Mouse (Mus musculus): ENCODE measurements around the gene Kif1a. TPM values are rescaled to one million over a fixed set of nuclear protein-coding genes. Genes with fewer than 3 reads are reported as not detected.

Kif1a gene
- polyA plus RNA-seq, 1 experiment from 2014 or later: 272 TPM

DNA sequence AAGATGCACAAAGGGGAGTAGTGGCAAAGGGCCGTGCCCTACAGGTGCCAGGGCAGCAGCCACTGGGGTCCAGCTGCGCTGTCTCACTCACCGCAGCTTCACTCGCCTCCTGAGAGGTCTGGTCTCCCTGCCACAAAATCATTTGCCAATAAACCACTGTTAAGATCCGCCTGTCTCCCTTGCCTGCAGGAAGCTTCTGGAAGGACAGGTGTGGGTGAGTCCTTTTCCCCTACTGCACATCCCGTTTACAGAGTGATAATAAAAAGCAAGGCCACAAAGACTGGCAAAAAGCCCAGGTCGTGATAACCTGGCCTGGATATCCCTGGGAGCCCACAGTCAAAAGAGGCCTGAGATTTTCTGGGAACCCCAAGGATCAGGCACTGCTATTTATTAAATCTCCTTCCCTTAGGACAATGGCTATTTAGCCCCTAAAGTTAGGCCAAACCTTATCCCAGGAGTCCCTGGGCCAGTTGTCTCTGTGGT is 89.6 kb downstream of the Kif1a start:
- H3K36me3 ChIP-seq: peaks cover 17% of the 10 kb centered on the region
- ATAC-seq: no peak
- WGBS: 83% methylated on average over 7 of the region's 7 CpGs
- H3K27ac ChIP-seq: no peak overlapping the region
- no peaks in the 10 kb centered on the region for H3K4me1 ChIP-seq (replicated peaks)
- H3K4me2 ChIP-seq (replicated peaks): no peak overlapping the region
- H3K27me3 ChIP-seq: no peaks in the 10 kb centered on the region
- no peak overlapping the region for H3K9ac ChIP-seq (replicated peaks)
- no peak overlapping the region for H3K4me3 ChIP-seq (replicated peaks)
- no peaks in the 10 kb centered on the region for H3K9me3 ChIP-seq

DNA sequence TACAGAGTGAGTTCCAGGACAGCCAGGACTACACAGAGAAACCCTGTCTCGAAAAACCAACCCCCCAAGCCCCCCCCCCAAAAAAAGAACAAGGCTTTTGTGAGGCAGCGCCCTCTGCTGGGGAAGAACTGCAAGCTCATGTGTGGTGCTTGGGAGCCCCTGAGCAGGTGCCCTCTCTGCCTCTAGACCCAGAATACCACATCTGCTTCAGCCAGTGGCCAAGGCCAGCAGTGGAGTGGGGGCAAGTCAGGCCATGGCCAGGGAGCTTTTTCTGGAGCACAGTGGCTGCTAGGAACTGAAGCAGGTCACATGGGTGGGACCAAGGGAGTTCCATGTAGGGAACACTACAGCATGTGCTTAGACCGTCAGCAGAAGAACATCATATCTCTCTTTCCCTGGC is 91.0 kb downstream of the Kif1a start:
- no peak overlapping the region for H3K4me3 ChIP-seq (replicated peaks)
- WGBS: 32% methylated on average over 3 of the region's 3 CpGs
- H3K36me3 ChIP-seq: 0 out of 2 replicates have a peak, but pooled peaks cover 4% of the 10 kb centered on the region
- no peaks in the 10 kb centered on the region for H3K4me1 ChIP-seq (replicated peaks)
- peak; percentile 26; the same call in 1 of the 2 replicates for ATAC-seq
- H3K27me3 ChIP-seq: no peaks in the 10 kb centered on the region
- H3K4me2 ChIP-seq (replicated peaks): no peak overlapping the region
- H3K9ac ChIP-seq (replicated peaks): no peak overlapping the region
- no peak overlapping the region for H3K27ac ChIP-seq
- no peaks in the 10 kb centered on the region for H3K9me3 ChIP-seq

DNA sequence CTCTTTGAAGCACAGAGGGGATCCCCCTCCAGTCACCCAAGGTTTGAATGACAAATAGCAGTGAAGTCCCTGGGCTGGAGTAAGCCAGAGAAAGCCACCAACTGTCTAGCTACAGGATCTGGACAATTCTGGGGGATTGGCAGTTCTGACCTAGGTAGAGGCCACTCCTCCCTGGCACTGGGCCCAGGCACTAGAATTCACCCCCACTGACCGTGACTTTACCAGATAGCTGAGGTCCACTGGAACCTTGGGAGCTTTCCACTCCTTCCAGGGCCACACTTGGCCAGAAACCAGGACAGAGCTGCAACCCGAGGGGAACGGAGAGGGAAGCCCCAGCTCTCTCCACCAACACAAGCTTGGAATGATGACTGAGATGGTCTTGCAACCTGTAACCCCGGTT is 92.6 kb downstream of the Kif1a start:
- H3K36me3 ChIP-seq: no peaks in the 10 kb centered on the region
- H3K4me2 ChIP-seq (replicated peaks): no peak overlapping the region
- H3K9ac ChIP-seq (replicated peaks): no peak overlapping the region
- no peak for ATAC-seq
- WGBS: 81% methylated on average over 4 of the region's 4 CpGs
- H3K4me1 ChIP-seq (replicated peaks): no peaks in the 10 kb centered on the region
- H3K9me3 ChIP-seq: no peaks in the 10 kb centered on the region
- H3K27ac ChIP-seq: no peak overlapping the region
- no peaks in the 10 kb centered on the region for H3K27me3 ChIP-seq
- no peak overlapping the region for H3K4me3 ChIP-seq (replicated peaks)

DNA sequence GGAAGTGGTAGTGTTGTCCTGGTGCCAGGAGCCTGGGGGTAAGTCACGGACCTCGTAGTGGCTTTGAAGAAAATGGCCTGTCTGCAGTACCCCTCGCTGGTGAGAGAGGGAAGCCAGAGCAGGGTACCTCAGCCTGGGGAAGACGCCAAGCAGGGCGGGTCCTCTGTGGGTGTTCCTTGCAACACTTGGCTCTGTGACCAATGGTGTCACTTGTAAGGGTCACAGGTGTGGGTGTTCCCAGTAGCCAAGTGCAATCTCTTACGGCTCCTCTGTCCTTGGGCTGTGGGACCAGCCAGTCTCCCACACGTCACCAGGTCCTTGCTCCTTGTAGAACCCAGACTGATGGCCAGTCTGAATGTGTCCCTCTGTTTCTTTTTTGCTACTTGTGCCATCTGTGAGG is 95.7 kb downstream of the Kif1a start, which contains the start of gene Aqp12:
TSS of gene Aqp12 (plus strand) at position 274 of the 400 bp plus-strand sequence.
- Histone ChIP-seq H3K4me2 (replicated peaks) (no peak within 1 kb of the TSS), H3K4me3 (replicated peaks) (no peak within 1 kb of the TSS), H3K4me1 (replicated peaks) (no peaks in the 10 kb centered on the region), H3K27ac (no peak within 1 kb of the TSS), H3K27me3 (no peaks in the 10 kb centered on the region), H3K36me3 (no peaks in the 10 kb centered on the region), H3K9ac (replicated peaks) (no peak within 1 kb of the TSS), H3K9me3 (peaks cover 4% of the 10 kb centered on the region)
- WGBS: 87% methylated on average over 7 of the region's 7 CpGs
- no peak for ATAC-seq

DNA sequence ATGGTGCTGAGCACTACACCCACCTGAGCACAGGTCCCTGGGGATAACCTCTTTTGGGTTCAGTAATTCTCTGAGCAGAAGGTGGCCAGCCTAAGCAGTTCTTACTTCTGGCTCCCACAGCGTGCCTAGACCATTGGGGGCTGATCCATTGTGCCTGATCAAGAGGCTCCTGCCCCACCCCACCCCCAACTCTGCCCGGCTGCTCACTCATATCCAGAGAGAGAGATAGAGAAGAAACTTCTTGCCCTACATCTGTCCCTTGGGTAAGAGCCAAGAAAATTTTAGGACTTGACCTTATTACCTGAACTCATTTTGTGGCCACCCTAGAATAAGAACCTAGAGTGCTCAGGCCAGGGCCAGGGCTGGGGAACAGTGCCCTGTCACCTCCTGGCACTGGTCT is 108.9 kb downstream of the Kif1a start:
- Histone ChIP-seq H3K27ac (no peak overlapping the region), H3K4me3 (replicated peaks) (no peak overlapping the region), H3K27me3 (no peaks in the 10 kb centered on the region), H3K9me3 (no peaks in the 10 kb centered on the region), H3K4me2 (replicated peaks) (no peak overlapping the region), H3K4me1 (replicated peaks) (no peaks in the 10 kb centered on the region), H3K36me3 (no peaks in the 10 kb centered on the region), H3K9ac (replicated peaks) (no peak overlapping the region)
- ATAC-seq: no peak
- WGBS: 64% methylated on average over 2 of the region's 2 CpGs

DNA sequence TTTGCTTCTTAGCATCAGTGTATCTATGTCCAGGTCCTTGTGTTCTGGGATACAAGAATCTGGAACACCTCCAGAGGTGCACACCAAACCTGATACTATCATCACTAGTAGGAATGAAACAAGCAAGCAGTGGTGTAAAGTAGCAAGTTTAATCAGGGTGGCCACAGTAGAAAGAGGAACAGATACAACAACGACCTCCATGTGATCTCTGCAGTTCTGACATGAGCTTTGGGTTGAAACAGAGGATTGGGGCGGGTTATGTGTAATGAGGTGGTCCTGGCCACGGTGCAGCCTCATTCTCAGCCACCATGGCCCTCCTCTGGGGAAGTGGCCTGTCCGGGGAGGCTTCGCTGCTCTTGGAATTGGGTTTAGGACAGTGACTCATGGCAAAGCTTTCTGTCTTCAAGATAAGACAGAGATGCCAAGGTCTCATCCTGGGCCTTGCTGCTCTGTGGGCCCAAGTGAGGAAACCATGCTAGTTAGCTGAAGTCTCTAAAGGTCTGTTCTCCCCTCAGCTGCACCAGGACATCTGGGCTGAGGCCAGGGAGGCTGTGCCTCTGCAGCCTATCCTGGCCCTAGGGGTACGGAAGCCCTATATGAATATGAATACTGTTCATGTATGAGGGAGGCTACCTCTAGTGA is 109.4 kb downstream of the Kif1a start:
- Histone ChIP-seq H3K4me3 (replicated peaks) (no peak overlapping the region), H3K27ac (no peak overlapping the region), H3K9ac (replicated peaks) (no peak overlapping the region), H3K36me3 (no peaks in the 10 kb centered on the region), H3K9me3 (no peaks in the 10 kb centered on the region), H3K4me1 (replicated peaks) (no peaks in the 10 kb centered on the region), H3K27me3 (no peaks in the 10 kb centered on the region), H3K4me2 (replicated peaks) (no peak overlapping the region)
- no peak for ATAC-seq
- 79% methylated on average over 6 of the region's 6 CpGs for WGBS

DNA sequence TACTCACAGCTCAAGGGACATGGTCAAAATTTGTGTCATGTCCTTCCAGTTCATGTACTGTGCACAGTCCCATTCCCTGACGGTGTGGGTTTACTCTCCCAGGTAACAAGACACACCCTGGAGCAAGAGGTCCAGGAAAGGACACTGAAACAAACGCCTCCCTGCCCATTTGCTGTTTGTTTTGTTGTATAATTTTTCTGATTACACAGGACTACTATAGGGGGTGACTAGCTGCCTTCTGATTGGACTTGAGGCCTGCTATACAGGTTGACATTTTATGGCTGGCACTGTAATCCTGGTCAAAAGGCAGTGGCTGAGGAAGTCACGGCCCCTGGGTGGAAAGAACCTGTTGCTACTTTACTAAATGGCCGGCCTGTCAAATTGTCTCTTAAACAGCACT is 111.9 kb downstream of the Kif1a start:
- no peak for ATAC-seq
- no peak overlapping the region for H3K4me2 ChIP-seq (replicated peaks)
- no peak overlapping the region for H3K4me3 ChIP-seq (replicated peaks)
- no peaks in the 10 kb centered on the region for H3K27me3 ChIP-seq
- no peak overlapping the region for H3K9ac ChIP-seq (replicated peaks)
- WGBS: 75% methylated on average over 4 of the region's 4 CpGs
- H3K4me1 ChIP-seq (replicated peaks): no peaks in the 10 kb centered on the region
- no peak overlapping the region for H3K27ac ChIP-seq
- H3K36me3 ChIP-seq: no peaks in the 10 kb centered on the region
- H3K9me3 ChIP-seq: no peaks in the 10 kb centered on the region

DNA sequence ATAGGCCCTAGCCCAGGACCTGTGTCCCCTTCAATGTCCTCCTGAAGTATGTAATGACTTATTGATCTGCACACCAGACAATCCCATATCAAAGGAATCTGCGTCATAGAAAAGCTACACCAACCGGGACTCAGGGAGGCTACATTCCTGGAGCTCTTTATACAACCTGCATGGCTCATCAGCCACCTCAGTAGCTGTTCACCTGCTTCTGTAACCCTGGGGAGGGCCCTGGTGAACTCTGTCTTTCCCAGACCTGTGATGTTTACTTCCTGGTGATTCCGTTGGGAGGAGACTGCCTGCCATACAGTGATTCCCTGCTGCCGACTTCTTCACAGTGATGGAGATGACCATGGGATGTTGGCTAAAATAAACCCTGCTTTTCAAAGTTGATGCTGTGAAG is 112.9 kb downstream of the Kif1a start:
- no peaks in the 10 kb centered on the region for H3K4me1 ChIP-seq (replicated peaks)
- H3K9me3 ChIP-seq: no peaks in the 10 kb centered on the region
- H3K27me3 ChIP-seq: no peaks in the 10 kb centered on the region
- no peak overlapping the region for H3K27ac ChIP-seq
- H3K4me2 ChIP-seq (replicated peaks): no peak overlapping the region
- no peaks in the 10 kb centered on the region for H3K36me3 ChIP-seq
- no peak overlapping the region for H3K9ac ChIP-seq (replicated peaks)
- no peak for ATAC-seq
- no peak overlapping the region for H3K4me3 ChIP-seq (replicated peaks)
- WGBS: 82% methylated on average over 4 of the region's 4 CpGs

DNA sequence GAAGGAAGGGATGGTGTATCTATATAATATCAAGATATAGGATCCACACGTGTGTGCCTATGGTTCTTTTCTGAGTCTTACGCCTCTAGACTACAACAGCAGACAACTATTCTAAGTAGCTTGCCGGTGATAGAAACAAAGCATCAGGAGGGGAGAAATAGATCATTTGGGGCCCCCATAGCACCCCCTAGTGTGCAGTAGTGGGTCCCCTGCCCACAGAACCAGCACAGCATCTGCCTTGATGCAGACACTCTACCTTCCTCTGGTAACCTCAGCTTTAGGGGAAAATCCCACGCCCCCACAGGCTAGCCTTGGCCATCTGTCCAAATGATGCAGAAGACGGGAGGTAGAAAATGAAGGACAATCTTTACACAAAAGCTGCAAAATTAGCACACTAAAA is 116.8 kb downstream of the Kif1a start:
- Histone ChIP-seq H3K27ac (no peak overlapping the region), H3K9ac (replicated peaks) (no peak overlapping the region), H3K4me1 (replicated peaks) (no peaks in the 10 kb centered on the region), H3K4me3 (replicated peaks) (no peak overlapping the region), H3K27me3 (no peaks in the 10 kb centered on the region), H3K36me3 (no peaks in the 10 kb centered on the region), H3K9me3 (no peaks in the 10 kb centered on the region), H3K4me2 (replicated peaks) (no peak overlapping the region)
- ATAC-seq: no peak
- 88% methylated on average over 5 of the region's 5 CpGs for whole genome bisulfite sequencing

DNA sequence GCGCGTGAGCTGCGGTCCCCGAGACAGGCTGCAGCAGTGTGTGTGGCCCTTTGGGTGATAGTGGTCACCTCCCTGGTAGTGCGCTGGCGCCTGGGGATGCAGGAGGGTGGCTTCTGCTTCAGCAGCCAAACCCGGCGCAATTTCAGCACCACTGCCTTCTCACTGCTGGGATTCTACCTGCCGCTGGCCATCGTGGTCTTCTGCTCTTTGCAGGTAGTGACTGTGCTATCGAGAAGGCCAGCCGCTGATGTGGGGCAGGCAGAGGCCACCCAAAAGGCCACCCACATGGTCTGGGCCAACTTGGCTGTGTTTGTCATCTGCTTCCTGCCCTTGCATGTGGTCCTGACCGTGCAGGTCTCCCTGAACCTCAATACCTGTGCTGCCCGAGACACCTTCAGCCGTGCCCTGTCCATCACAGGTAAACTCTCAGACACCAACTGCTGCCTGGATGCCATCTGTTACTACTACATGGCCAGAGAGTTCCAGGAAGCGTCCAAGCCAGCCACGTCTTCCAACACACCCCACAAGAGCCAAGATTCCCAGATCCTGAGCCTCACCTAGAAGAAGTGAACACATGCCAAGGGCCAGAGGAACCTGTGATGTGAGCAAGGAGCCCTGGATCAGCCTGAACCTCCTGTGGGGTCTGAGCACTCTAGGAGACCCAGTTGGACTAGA is 118.7 kb downstream of the Kif1a start:
- Histone ChIP-seq H3K27ac (no peak overlapping the region), H3K9ac (replicated peaks) (no peak overlapping the region), H3K4me2 (replicated peaks) (no peak overlapping the region), H3K9me3 (no peaks in the 10 kb centered on the region), H3K4me3 (replicated peaks) (no peak overlapping the region), H3K36me3 (no peaks in the 10 kb centered on the region), H3K27me3 (no peaks in the 10 kb centered on the region), H3K4me1 (replicated peaks) (no peaks in the 10 kb centered on the region)
- 92% methylated on average over 17 of the region's 17 CpGs for WGBS
- ATAC-seq: no peak

DNA sequence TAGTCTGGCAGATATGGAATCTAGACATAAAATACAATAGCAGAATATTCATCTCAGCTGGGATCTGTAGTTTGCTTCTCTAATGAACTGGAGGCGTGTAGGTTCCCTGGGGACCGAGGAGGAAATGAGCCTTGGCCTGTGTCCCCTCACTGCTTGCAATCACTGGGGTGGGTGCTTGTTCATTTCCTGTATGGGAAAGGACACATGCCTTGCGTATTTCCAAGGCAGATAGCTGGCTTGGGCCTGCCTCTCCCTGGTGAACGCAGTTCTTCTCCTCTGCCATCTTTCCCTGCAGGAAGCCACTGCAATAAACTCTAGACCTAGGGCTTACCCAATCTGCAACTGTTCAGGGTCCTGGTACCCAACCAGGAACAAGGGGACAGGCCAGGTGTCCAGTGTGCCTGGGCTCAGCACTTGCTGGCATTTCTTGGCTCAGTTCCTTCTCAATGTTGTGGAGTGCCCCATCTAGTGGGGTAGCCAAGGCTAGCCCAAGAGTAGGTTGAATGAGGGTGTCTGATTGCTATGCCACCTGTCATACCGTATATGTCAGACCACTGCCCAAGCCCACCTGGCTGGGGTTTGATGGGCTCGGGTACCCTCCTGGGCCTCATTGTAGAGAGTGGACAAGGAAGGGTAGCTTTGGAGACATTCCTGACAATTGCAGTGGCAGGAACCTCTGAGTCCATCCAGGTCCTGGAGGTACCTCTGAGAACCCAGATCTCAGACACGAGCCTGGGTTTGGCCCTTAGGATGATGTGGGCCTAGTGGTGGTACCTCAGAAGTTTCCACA is 120.5 kb downstream of the Kif1a start:
- Histone ChIP-seq H3K27ac (no peak overlapping the region), H3K27me3 (no peaks in the 10 kb centered on the region), H3K36me3 (no peaks in the 10 kb centered on the region), H3K9me3 (no peaks in the 10 kb centered on the region), H3K4me1 (replicated peaks) (0 out of 2 replicates have a peak, but pooled peaks cover 2% of the 10 kb centered on the region), H3K4me3 (replicated peaks) (no peak overlapping the region), H3K4me2 (replicated peaks) (no peak overlapping the region), H3K9ac (replicated peaks) (no peak overlapping the region)
- no peak for ATAC-seq
- 84% methylated on average over 7 of the region's 7 CpGs for WGBS

DNA sequence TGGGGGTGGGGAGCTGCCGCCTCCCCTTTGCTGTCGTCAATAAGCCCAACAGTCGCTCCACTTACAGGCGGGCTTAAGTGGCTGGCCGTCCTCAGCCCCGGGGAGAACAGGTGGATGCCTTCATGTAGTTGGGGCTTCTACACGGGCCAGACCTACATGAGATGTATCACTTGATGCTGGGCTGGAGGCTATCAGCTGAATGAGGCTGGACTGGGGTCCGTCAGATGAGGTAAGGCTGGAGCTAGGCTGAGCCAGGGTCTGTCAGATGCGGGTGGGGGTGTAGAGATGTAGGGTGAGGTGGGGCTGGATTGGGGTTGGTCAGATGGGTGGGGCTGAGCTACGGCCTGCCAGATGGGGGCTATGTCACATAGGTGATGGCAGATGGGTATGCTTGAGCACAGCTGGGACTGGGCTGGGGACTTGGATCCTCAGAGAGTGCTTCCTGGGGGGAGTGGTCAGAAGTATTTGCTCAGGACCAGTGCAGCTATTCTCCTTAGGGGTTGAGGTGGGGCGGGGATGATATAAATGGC is 122.6 kb downstream of the Kif1a start:
- ATAC-seq: peak; percentile 51; the same call in 1 of the 2 replicates
- WGBS: 40% methylated on average over 11 of the region's 11 CpGs

More for the DNA sequence above, 122.6 kb downstream of the Kif1a start:
- H3K4me2 ChIP-seq (replicated peaks): no peak overlapping the region
- H3K4me3 ChIP-seq (replicated peaks): no peak overlapping the region
- H3K27me3 ChIP-seq: no peaks in the 10 kb centered on the region
- H3K4me1 ChIP-seq (replicated peaks): 0 out of 2 replicates have a peak, but pooled peaks cover 3% of the 10 kb centered on the region
- no peaks in the 10 kb centered on the region for H3K36me3 ChIP-seq
- no peaks in the 10 kb centered on the region for H3K9me3 ChIP-seq
- H3K9ac ChIP-seq (replicated peaks): no peak overlapping the region
- H3K27ac ChIP-seq: no peak overlapping the region

All from midbrain, embryonic 13.5 days (tissue).